Mouse (Mus musculus) embryonic fibroblast, embryonic 13.5 days (primary cell): ENCODE measurements at regions not wholly inside any gene's neighbourhood (a gene's known extent, or its start where the extent isn't known, plus 50 kb on each side); places are given as distances from the start of the nearest gene placed in this dataset.
A peak's percentile ranks its signal among the peaks of the same experiment; 100 is the strongest.

Experiments used
- H3K27ac ChIP-seq: 2 replicates; pipeline ENCODE4 v1.5.1; 2012; ENCODE audit warnings: low read length, control low read depth, inconsistent platforms; ENCODE audit not compliant: insufficient read depth
- H3K4me1 ChIP-seq: 2 replicates; pipeline ENCODE4 v1.6.1; 2011; ENCODE audit warnings: low read length; ENCODE audit not compliant: control insufficient read depth, insufficient read depth
- H3K4me3 ChIP-seq: 2 replicates; pipeline ENCODE4 v1.5.1; 2011; ENCODE audit warnings: mild to moderate bottlenecking, control low read depth, low read length; ENCODE audit not compliant: insufficient read depth
- CTCF ChIP-seq: IDR thresholded peaks from 2 replicates; pipeline ENCODE4 v1.5.1; 2011; ENCODE audit warnings: mild to moderate bottlenecking, control low read depth, low read length, moderate library complexity, borderline replicate concordance; ENCODE audit not compliant: insufficient read depth
- POLR2A ChIP-seq: IDR thresholded peaks from 2 replicates; pipeline ENCODE4 v1.6.1; 2011; ENCODE audit warnings: low read depth, mild to moderate bottlenecking, control low read depth, low read length, moderate library complexity

- TF ChIP-seq POLR2A (no peak), CTCF (no peak)
- peaks cover 10% of the 10 kb centered on the region; the same call in 1 of the 2 replicates for H3K4me1 ChIP-seq
- no peak overlapping the region for H3K4me3 ChIP-seq
Measured at GRCm38 (mm10) chr16:90629976-90630375, 97.2 kb downstream of the Mis18a start.

DNA sequence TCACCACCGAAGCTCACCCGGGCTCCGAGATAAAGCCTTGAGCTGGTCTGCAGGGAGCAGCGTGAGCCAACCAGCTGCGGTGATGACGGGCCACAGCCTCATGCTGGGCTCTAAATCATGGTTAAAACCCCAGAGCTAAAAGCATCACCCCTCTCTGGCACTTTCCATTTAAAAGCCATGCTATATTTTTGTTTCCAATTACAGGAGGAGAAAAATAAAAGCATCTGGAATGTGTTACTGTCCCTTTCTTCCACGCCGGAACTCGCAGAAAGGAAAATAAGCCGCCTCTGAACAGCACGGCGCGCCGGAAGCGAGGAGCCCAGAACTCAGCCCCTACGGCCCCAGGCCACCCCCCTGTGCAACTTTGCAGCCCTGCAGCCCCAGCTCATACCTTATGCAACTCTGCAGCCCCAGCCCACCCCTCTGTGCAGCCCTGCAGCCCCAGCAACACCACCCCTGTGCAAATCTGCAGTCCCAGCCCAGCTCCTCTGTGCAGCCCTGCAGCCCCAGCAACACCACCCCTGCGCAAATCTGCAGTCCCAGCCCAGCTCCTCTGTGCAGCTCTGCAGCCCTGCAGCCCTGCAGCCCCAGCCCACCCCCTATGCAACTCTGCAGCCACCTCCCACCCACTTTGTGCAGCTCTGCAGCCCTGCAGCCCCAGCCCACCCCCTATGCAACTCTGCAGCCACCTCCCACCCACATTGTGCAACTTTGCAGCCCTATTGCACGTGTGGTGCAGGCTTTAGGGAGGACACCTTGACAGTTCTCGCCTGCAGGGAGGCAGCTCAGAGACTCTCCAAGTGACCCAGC lies 97.9 kb downstream of the Mis18a start:
- Histone ChIP-seq H3K27ac (peak overlapping the region; percentile 63; the same call in 1 of the 2 replicates), H3K4me1 (peaks cover 12% of the 10 kb centered on the region; the same call in 1 of the 2 replicates), H3K4me3 (no peak overlapping the region)
- TF ChIP-seq CTCF (no peak), POLR2A (no peak)

More at GRCm38 (mm10) chr16:90629976-90630375, 97.2 kb downstream of the Mis18a start:
- no peak overlapping the region; the same call in 1 of the 2 replicates for H3K27ac ChIP-seq

DNA sequence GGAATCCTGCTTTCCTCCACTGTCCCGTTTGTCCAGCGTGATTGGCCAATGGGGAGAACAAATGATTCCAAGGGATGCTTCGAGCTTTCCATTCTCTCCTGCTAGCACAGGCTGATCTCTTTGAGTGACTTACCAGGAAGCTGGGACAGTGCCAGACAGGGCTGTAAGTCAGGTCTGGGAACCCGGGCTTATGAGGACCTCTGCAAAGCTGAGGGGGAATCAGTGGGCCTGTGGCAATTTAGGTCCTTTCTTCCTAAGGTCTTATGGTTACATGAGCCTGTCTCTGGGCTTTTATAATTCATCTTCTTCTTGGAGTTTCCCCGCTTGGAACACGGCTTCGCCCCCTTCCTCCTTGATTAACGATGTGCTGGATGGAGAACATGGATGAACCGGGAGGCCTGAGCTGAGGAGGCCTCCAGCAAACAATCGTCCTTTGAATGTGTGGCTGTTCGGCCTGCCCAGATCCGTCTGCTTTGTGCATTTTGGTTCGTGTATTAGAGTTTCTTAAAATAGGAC lies 98.5 kb downstream of the Mis18a start:
- Histone ChIP-seq H3K4me1 (peaks cover 14% of the 10 kb centered on the region; the same call in 1 of the 2 replicates), H3K27ac (peak overlapping the region; percentile 63), H3K4me3 (no peak overlapping the region)
- TF ChIP-seq CTCF (no peak), POLR2A (no peak)

- H3K4me1 ChIP-seq = peaks cover 23% of the 10 kb centered on the region
- TF ChIP-seq POLR2A = no peak
- TF ChIP-seq CTCF = no peak
- H3K27ac ChIP-seq = no peak overlapping the region
- no peak overlapping the region for H3K4me3 ChIP-seq
Measured at GRCm38 (mm10) chr16:90626035-90626670, 101.1 kb downstream of the Mis18a start.

DNA sequence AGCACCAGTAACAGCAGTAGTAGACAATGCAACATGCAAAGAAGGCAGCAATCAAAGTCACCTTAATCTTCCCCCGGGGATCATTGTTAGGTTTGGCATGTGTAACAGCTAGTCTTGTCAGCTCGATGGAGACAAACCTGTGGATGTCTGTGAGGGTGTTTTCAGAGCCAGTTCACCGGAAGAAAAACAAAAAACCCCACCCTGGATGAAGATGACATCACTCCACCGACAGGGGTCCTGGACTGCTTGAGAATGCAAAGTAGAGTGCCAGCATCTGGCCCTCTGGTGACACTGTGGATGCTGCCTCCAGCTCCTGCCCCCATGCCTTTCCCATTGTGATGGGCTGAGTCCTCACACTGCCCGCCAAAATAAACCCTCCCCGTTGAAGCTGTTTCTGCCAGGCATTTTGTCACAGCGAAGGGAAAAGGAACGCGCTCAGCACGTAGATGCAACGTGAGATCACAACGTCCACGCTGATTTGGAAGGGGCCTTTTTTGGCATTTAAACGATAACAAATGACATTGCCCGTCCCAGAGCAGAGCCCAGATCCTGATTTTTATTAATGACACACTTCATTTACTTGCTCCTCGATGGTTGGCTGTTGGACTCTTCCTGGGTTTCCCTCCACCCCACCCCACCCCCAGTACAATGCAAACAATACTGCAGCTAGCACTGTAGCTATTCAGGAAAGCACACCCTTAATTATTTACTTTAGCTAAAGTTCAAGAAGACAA lies 101.7 kb downstream of the Mis18a start:
- Histone ChIP-seq H3K27ac (no peak overlapping the region), H3K4me3 (no peak overlapping the region), H3K4me1 (peaks cover 25% of the 10 kb centered on the region)
- TF ChIP-seq CTCF (no peak), POLR2A (no peak)

GRCm38 (mm10) chr16:90624039-90624625 lies 103.1 kb downstream of the Mis18a start:
- Histone ChIP-seq H3K4me1 (peaks cover 22% of the 10 kb centered on the region), H3K27ac (0 out of 2 replicates have a peak overlapping the region, but pooled peaks have one; percentile 15), H3K4me3 (no peak overlapping the region)
- no peak for TF ChIP-seq POLR2A
- no peak for TF ChIP-seq CTCF

DNA sequence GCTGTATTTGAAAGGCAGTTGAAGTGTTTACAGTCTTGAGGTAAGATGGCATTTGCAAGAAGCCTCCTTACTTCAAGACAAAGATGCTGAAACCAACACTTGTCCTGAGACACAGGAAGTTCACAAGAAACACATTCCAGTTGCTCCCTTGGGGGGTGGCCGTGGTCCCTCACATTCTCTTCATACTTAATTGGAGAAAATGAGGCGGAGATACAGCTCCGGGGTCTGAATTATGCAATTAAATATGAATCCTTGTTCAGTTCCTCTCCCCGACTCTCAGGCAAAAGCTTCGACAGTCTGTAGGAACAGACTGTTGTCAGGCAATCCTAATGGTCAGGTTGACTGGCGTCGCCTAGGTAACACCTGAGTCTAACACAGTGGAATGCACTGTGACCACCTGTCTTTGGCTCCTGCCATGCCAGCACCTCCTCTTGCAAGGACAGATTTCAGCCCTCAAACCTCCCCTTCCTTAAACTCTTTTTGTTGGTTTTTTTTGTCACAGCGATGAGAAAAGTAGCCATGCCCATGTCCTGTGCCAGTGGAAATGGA lies 104.5 kb downstream of the Mis18a start:
- TF ChIP-seq POLR2A = no peak
- no peak for TF ChIP-seq CTCF
- H3K4me3 ChIP-seq = no peak overlapping the region
- H3K27ac ChIP-seq = peak overlapping the region; percentile 44; the same call in 1 of the 2 replicates
- peaks cover 15% of the 10 kb centered on the region for H3K4me1 ChIP-seq

GRCm38 (mm10) chr16:90621761-90622411 lies 105.3 kb downstream of the Mis18a start:
- H3K4me3 ChIP-seq = no peak overlapping the region
- H3K4me1 ChIP-seq = peaks cover 15% of the 10 kb centered on the region
- TF ChIP-seq CTCF (no peak), POLR2A (no peak)
- peak overlapping the region; percentile 44; the same call in 1 of the 2 replicates for H3K27ac ChIP-seq
